In the genomic region with DNA sequence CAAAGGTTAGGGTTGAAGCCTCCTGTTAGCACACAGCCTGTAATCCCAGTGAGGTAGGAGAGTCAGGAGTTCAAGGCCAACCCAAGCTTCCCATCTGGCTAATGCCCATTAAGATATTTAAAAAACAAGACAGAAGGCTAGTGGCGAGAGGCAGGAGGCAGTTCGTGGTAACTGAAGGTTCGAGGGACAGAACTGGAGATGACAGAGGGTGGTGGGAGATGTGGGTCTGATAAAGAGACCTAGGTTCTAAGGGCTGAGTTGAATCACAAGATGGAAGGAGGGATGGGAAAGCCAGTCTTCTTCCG, we compare ENCODE assay signal across 9 mouse cellular contexts. TPM values are rescaled to one million over a fixed set of nuclear protein-coding genes. Genes with fewer than 3 reads are reported as not detected.
DNase-seq lines count a peak whose midpoint lies in the region; ATAC-seq lines count a peak whose summit lies in the region.
"Had no signal": no experiment of that assay in that cellular context is flagged by ENCODE, and none has a peak within 500 bp of the region (broad histone marks: within the 10 kb centered on the region; RNA-seq: fewer than 3 reads in every experiment).

A gene (plus strand): TSS at position 301 of the 305 bp plus-strand sequence.

- ATAC-seq in forebrain, embryonic 11.5 days (replicated peaks; ENCODE audit: low FRiP score): no peak
- no peak for ATAC-seq in neural tube, embryonic 12.5 days (ENCODE audit: low FRiP score, low read depth)

- no peaks in the 10 kb centered on the region for H3K36me3 ChIP-seq in forebrain, embryonic 11.5 days (ENCODE audit: control insufficient read depth, insufficient read depth, low read length)
- H3K36me3 ChIP-seq in neural tube, embryonic 12.5 days: peaks cover 10% of the 10 kb centered on the region

- DNase-seq in left cerebral cortex, adult 18-20 months (ENCODE audit: low spot score in 2 of 2): no peak
- no peak for DNase-seq in left cerebral cortex, adult 11 months (ENCODE audit: low spot score)
- peak; percentile 51 for DNase-seq in forebrain, embryonic 11.5 days (ENCODE audit: low spot score)
- no peak for DNase-seq in layer of hippocampus, postnatal 36 days
- DNase-seq in embryo, embryonic 10 days (ENCODE audit: low spot score): no peak
- DNase-seq in spleen, postnatal 4 days (ENCODE audit: low spot score in 2 of 2): no peak
- no peak for DNase-seq in lung, postnatal 10 days

- H3K27me3 ChIP-seq in forebrain, embryonic 11.5 days (ENCODE audit: control insufficient read depth, insufficient read depth, low read length): peaks cover 7% of the 10 kb centered on the region; the same call in 1 of the 2 replicates
- H3K27me3 ChIP-seq in neural tube, embryonic 12.5 days (replicated peaks): peaks cover 40% of the 10 kb centered on the region

- no peak within 1 kb of the TSS for H3K27ac ChIP-seq in forebrain, embryonic 11.5 days (ENCODE audit: low read depth, low read length)
- no peak within 1 kb of the TSS for H3K27ac ChIP-seq in neural tube, embryonic 12.5 days
- H3K27ac ChIP-seq: macrophage had no signal

- H3K4me3 ChIP-seq in forebrain, embryonic 11.5 days (ENCODE audit: low read depth, low read length): peak within 1 kb of the TSS; percentile 62
- peak within 1 kb of the TSS; percentile 54 for H3K4me3 ChIP-seq in neural tube, embryonic 12.5 days

- H3K4me1 ChIP-seq in forebrain, embryonic 11.5 days (replicated peaks; ENCODE audit: control insufficient read depth, insufficient read depth, low read length): peaks cover 12% of the 10 kb centered on the region
- peaks cover 21% of the 10 kb centered on the region for H3K4me1 ChIP-seq in neural tube, embryonic 12.5 days

- no peaks in the 10 kb centered on the region for H3K9me3 ChIP-seq in forebrain, embryonic 11.5 days (ENCODE audit: control insufficient read depth, low read length)
- no peaks in the 10 kb centered on the region for H3K9me3 ChIP-seq in neural tube, embryonic 12.5 days

- H3K4me2 ChIP-seq in forebrain, embryonic 11.5 days (ENCODE audit: low read depth, low read length, severe bottlenecking): peak within 1 kb of the TSS; percentile 100
- H3K4me2 ChIP-seq in neural tube, embryonic 12.5 days (replicated peaks): peak within 1 kb of the TSS; percentile 99

- 32% methylated on average over 4 of the region's 4 CpGs for WGBS in forebrain, embryonic 11.5 days
- WGBS in neural tube, embryonic 12.5 days: 26% methylated on average over 4 of the region's 4 CpGs

- H3K9ac ChIP-seq in forebrain, embryonic 11.5 days (ENCODE audit: low read length): peak within 1 kb of the TSS; percentile 80
- peak within 1 kb of the TSS; percentile 75 for H3K9ac ChIP-seq in neural tube, embryonic 12.5 days

RNA-seq across cellular contexts. Expression of the gene that starts here (rescaled TPM):
- 10 to 100 TPM; 55.8 to 56.1 TPM for total RNA-seq in left cerebral cortex, adult 18-20 months (2021)
- 9.3 and 11.2 TPM in 2 replicates for polyA plus RNA-seq in forebrain, embryonic 11.5 days (2014; fragmentation: Nextera tagmentation; extraction: Ambion mirVana)
- 10 to 100 TPM; 16.1 to 17.7 TPM for total RNA-seq in layer of hippocampus, postnatal 36 days (2021)
- polyA plus RNA-seq in neural tube, embryonic 12.5 days (2016; fragmentation: Nextera tagmentation; extraction: Ambion mirVana): 6.2 and 9.1 TPM in 2 replicates
